Mouse (Mus musculus): ENCODE measurements around the gene Emilin3. TPM values are rescaled to one million over a fixed set of nuclear protein-coding genes. Genes with fewer than 3 reads are reported as not detected.

Emilin3 gene
- polyA plus RNA-seq, 1 experiment from 2014 or later = 14.0 TPM

GRCm38 (mm10) chr2:160906101-160906500 lies 6.0 kb downstream of the Emilin3 start:
- TF ChIP-seq CTCF (IDR thresholded peaks at IDR 0.05; ENCODE audit: low read depth) = no peak
- no peak overlapping the region for H3K27ac ChIP-seq (ENCODE audit: low read depth)
- WGBS = 78% methylated on average over 5 of the region's 5 CpGs
- peaks cover 5% of the 10 kb centered on the region; the same call in 1 of the 2 replicates for H3K27me3 ChIP-seq (ENCODE audit: insufficient read depth, low read length)
- no peak for ATAC-seq (ENCODE audit: insufficient read depth)
- DNase-seq = no peak
- H3K36me3 ChIP-seq (ENCODE audit: insufficient read depth) = no peaks in the 10 kb centered on the region
- no peak overlapping the region for H3K9ac ChIP-seq
- no peaks in the 10 kb centered on the region for H3K9me3 ChIP-seq (ENCODE audit: low read depth, low read length)
- no peak overlapping the region for H3K4me2 ChIP-seq
- H3K4me3 ChIP-seq (ENCODE audit: low read depth, low read length) = no peak overlapping the region
- no peaks in the 10 kb centered on the region for H3K4me1 ChIP-seq (ENCODE audit: insufficient read depth)

GRCm38 (mm10) chr2:160905301-160905700 lies 6.8 kb downstream of the Emilin3 start:
- no peaks in the 10 kb centered on the region for H3K36me3 ChIP-seq (ENCODE audit: insufficient read depth)
- ATAC-seq (ENCODE audit: insufficient read depth) (no peak), DNase-seq (no peak)
- H3K27ac ChIP-seq (ENCODE audit: low read depth) = no peak overlapping the region
- H3K27me3 ChIP-seq (ENCODE audit: insufficient read depth, low read length) = peaks cover 3% of the 10 kb centered on the region; the same call in 1 of the 2 replicates
- no peaks in the 10 kb centered on the region for H3K4me1 ChIP-seq (ENCODE audit: insufficient read depth)
- TF ChIP-seq CTCF (IDR thresholded peaks at IDR 0.05; ENCODE audit: low read depth) = no peak
- H3K9me3 ChIP-seq (ENCODE audit: low read depth, low read length) = no peaks in the 10 kb centered on the region
- H3K4me2 ChIP-seq = no peak overlapping the region
- WGBS = 93% methylated on average over 12 of the region's 12 CpGs
- no peak overlapping the region for H3K4me3 ChIP-seq (ENCODE audit: low read depth, low read length)
- no peak overlapping the region for H3K9ac ChIP-seq

- no peak overlapping the region for H3K9ac ChIP-seq
- WGBS = 74% methylated on average over 7 of the region's 7 CpGs
- H3K27me3 ChIP-seq (ENCODE audit: insufficient read depth, low read length) = no peaks in the 10 kb centered on the region
- H3K27ac ChIP-seq (ENCODE audit: low read depth) = no peak overlapping the region
- no peaks in the 10 kb centered on the region for H3K36me3 ChIP-seq (ENCODE audit: insufficient read depth)
- H3K4me3 ChIP-seq (ENCODE audit: low read depth, low read length) = no peak overlapping the region
- no peaks in the 10 kb centered on the region for H3K9me3 ChIP-seq (ENCODE audit: low read depth, low read length)
- no peaks in the 10 kb centered on the region for H3K4me1 ChIP-seq (ENCODE audit: insufficient read depth)
- no peak for ATAC-seq (ENCODE audit: insufficient read depth)
- no peak for DNase-seq
- TF ChIP-seq CTCF (IDR thresholded peaks at IDR 0.05; ENCODE audit: low read depth) = no peak
- no peak overlapping the region for H3K4me2 ChIP-seq
Observed at GRCm38 (mm10) chr2:160901656-160902412, 10.3 kb downstream of the Emilin3 start.

GRCm38 (mm10) chr2:160891697-160892096 lies 20.4 kb downstream of the Emilin3 start:
- Histone ChIP-seq H3K4me1 (ENCODE audit: insufficient read depth) (0 out of 2 replicates have a peak, but pooled peaks cover 4% of the 10 kb centered on the region), H3K27me3 (ENCODE audit: insufficient read depth, low read length) (no peaks in the 10 kb centered on the region), H3K9me3 (ENCODE audit: low read depth, low read length) (no peaks in the 10 kb centered on the region), H3K4me2 (no peak overlapping the region), H3K27ac (ENCODE audit: low read depth) (no peak overlapping the region), H3K4me3 (ENCODE audit: low read depth, low read length) (no peak overlapping the region), H3K36me3 (ENCODE audit: insufficient read depth) (no peaks in the 10 kb centered on the region), H3K9ac (no peak overlapping the region)
- ATAC-seq (ENCODE audit: insufficient read depth) = no peak
- no peak for TF ChIP-seq CTCF (IDR thresholded peaks at IDR 0.05; ENCODE audit: low read depth)
- DNase-seq = no peak
- 82% methylated on average over 9 of the region's 9 CpGs for WGBS

- 66% methylated on average over 5 of the region's 5 CpGs for WGBS
- no peaks in the 10 kb centered on the region for H3K27me3 ChIP-seq (ENCODE audit: insufficient read depth, low read length)
- H3K4me3 ChIP-seq (ENCODE audit: low read depth, low read length) = no peak overlapping the region
Observed at GRCm38 (mm10) chr2:160891045-160891444, 21.1 kb downstream of the Emilin3 start.

GRCm38 (mm10) chr2:160887859-160888258 lies 24.3 kb downstream of the Emilin3 start:
- Histone ChIP-seq H3K4me2 (peak overlapping the region; percentile 92), H3K9me3 (ENCODE audit: low read depth, low read length) (no peaks in the 10 kb centered on the region), H3K27me3 (ENCODE audit: insufficient read depth, low read length) (no peaks in the 10 kb centered on the region), H3K27ac (ENCODE audit: low read depth) (peak overlapping the region; percentile 46; the same call in 1 of the 2 replicates), H3K4me3 (ENCODE audit: low read depth, low read length) (peak overlapping the region; percentile 44), H3K36me3 (ENCODE audit: insufficient read depth) (no peaks in the 10 kb centered on the region), H3K9ac (peak overlapping the region; percentile 44), H3K4me1 (ENCODE audit: insufficient read depth) (0 out of 2 replicates have a peak, but pooled peaks cover 4% of the 10 kb centered on the region)
- no peak for TF ChIP-seq CTCF (IDR thresholded peaks at IDR 0.05; ENCODE audit: low read depth)
- ATAC-seq (ENCODE audit: insufficient read depth) = peak; percentile 83
- WGBS = under 1% methylated on average over 26 of the region's 26 CpGs
- DNase-seq = peak; percentile 69

More at GRCm38 (mm10) chr2:160891045-160891444, 21.1 kb downstream of the Emilin3 start:
- Histone ChIP-seq H3K4me2 (no peak overlapping the region), H3K4me1 (ENCODE audit: insufficient read depth) (0 out of 2 replicates have a peak, but pooled peaks cover 4% of the 10 kb centered on the region), H3K27ac (ENCODE audit: low read depth) (no peak overlapping the region), H3K9ac (no peak overlapping the region), H3K9me3 (ENCODE audit: low read depth, low read length) (no peaks in the 10 kb centered on the region), H3K36me3 (ENCODE audit: insufficient read depth) (no peaks in the 10 kb centered on the region)
- TF ChIP-seq CTCF (IDR thresholded peaks at IDR 0.05; ENCODE audit: low read depth) = no peak
- ATAC-seq (ENCODE audit: insufficient read depth) (no peak), DNase-seq (peak; percentile 19)

GRCm38 (mm10) chr2:160887284-160887683 lies 24.8 kb downstream of the Emilin3 start:
- no peak overlapping the region for H3K9ac ChIP-seq
- H3K4me3 ChIP-seq (ENCODE audit: low read depth, low read length) = peak overlapping the region; percentile 44
- no peaks in the 10 kb centered on the region for H3K27me3 ChIP-seq (ENCODE audit: insufficient read depth, low read length)
- H3K4me2 ChIP-seq = peak overlapping the region; percentile 92
- 0 out of 2 replicates have a peak, but pooled peaks cover 4% of the 10 kb centered on the region for H3K4me1 ChIP-seq (ENCODE audit: insufficient read depth)
- peak; percentile 96 for TF ChIP-seq CTCF (IDR thresholded peaks at IDR 0.05; ENCODE audit: low read depth)
- no peaks in the 10 kb centered on the region for H3K36me3 ChIP-seq (ENCODE audit: insufficient read depth)
- ATAC-seq (ENCODE audit: insufficient read depth) (peak; percentile 86), DNase-seq (peak; percentile 90)
- no peak overlapping the region for H3K27ac ChIP-seq (ENCODE audit: low read depth)
- WGBS = 3% methylated on average over 11 of the region's 11 CpGs
- H3K9me3 ChIP-seq (ENCODE audit: low read depth, low read length) = no peaks in the 10 kb centered on the region

Measured in lung, embryonic 14.5 days (tissue).